Comparison of ENCODE assay signal across 8 mouse cellular contexts in the genomic region with DNA sequence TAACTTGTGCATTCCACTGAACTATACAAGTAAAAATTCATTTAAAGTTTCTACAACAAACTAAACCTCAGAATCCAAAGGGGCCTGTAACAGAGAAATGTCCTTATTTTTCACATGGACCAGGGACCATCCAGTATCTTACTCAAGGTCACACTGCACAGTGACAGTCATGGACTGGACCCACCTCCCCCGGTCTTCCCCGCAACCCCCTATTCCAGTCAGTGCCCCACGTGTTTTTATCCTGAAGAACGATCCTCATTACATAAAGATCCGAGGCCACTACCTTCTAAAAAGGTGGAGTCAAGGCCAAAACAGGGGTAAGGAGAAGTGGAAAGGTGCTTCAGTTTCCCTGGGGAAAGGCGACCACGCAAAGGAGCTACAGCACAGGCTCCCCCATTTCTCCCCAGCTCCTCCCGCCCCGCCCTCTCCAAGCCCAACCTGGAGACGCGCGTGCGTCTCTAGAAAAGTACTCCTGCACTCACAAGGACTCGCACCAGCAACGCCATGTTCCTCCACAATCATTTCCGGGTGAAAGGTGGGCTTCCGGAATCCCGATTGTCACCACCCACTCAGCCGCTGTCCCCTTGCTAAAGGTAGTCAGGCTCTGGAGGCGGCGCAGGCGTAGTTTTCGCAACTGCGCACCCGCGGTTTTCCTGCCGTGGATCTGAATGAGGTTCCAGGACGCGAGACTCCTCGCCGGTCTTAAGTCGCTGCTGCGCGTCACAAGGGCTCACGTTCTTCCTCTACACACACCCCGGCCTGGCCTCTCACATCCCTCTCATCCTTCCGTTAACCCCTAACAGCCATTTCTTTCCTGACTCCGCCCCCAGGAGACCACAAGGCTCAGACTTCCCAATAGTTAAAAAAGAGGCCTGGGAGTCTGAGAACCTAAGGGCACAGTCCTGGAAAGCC. TPM values are rescaled to one million over a fixed set of nuclear protein-coding genes. Genes with fewer than 3 reads are reported as not detected.
DNase-seq lines count a peak whose midpoint lies in the region; ATAC-seq and TF ChIP-seq lines count a peak whose summit lies in the region.

A gene (minus strand): TSS at position 780 of the 912 bp plus-strand sequence.

- intact Hi-C loops in heart, postnatal 14 days (cut with DNase I) = no loop called here

- no peaks in the 10 kb centered on the region for H3K9me3 ChIP-seq in ES-Bruce4 (replicated peaks; ENCODE audit: control insufficient read depth, insufficient read depth, low read length, poor library complexity, severe bottlenecking)
- H3K9me3 ChIP-seq in forebrain, embryonic 14.5 days (replicated peaks; ENCODE audit: control insufficient read depth, low read length) = no peaks in the 10 kb centered on the region
- H3K9me3 ChIP-seq in neural tube, embryonic 15.5 days (replicated peaks) = no peaks in the 10 kb centered on the region

- H3K27ac ChIP-seq in ES-Bruce4 (ENCODE audit: insufficient read depth, low read length) = peak within 1 kb of the TSS; percentile 56
- peak within 1 kb of the TSS; percentile 84 for H3K27ac ChIP-seq in forebrain, embryonic 14.5 days (ENCODE audit: low read depth, low read length)
- peak within 1 kb of the TSS; percentile 90 for H3K27ac ChIP-seq in neural tube, embryonic 15.5 days (replicated peaks)

- H3K9ac ChIP-seq in ES-Bruce4 (ENCODE audit: low read depth, poor library complexity, severe bottlenecking) = peak within 1 kb of the TSS; percentile 71
- H3K9ac ChIP-seq in forebrain, embryonic 14.5 days (ENCODE audit: low read length) = peak within 1 kb of the TSS; percentile 71
- H3K9ac ChIP-seq in neural tube, embryonic 15.5 days (replicated peaks) = peak within 1 kb of the TSS; percentile 52

- peak; percentile 98 for DNase-seq in forebrain, embryonic 14.5 days (ENCODE audit: low spot score)
- DNase-seq in heart, postnatal 14 days = peak; percentile 85 to 94
- peak; percentile 95 for DNase-seq in layer of hippocampus, adult 11-12 months (ENCODE audit: low spot score)
- peak; percentile 94 to 96 for DNase-seq in lung, adult 18-20 months
- DNase-seq in testis, postnatal 14 days (ENCODE audit: low spot score) = peak; percentile 90

- peak within 1 kb of the TSS; percentile 57 for H3K4me2 ChIP-seq in forebrain, embryonic 14.5 days (ENCODE audit: low read length)
- H3K4me2 ChIP-seq in neural tube, embryonic 15.5 days = peak within 1 kb of the TSS; percentile 83

- H3K36me3 ChIP-seq in ES-Bruce4 (ENCODE audit: control insufficient read depth, insufficient read depth, low read length, poor library complexity, severe bottlenecking) = no peaks in the 10 kb centered on the region
- no peaks in the 10 kb centered on the region for H3K36me3 ChIP-seq in forebrain, embryonic 14.5 days (ENCODE audit: control insufficient read depth, insufficient read depth, low read length)
- no peaks in the 10 kb centered on the region for H3K36me3 ChIP-seq in neural tube, embryonic 15.5 days

- no peaks in the 10 kb centered on the region for H3K4me1 ChIP-seq in ES-Bruce4 (ENCODE audit: control insufficient read depth, insufficient read depth, low read length)
- peaks cover 11% of the 10 kb centered on the region for H3K4me1 ChIP-seq in forebrain, embryonic 14.5 days (ENCODE audit: control insufficient read depth, insufficient read depth, low read length)
- peaks cover 25% of the 10 kb centered on the region for H3K4me1 ChIP-seq in neural tube, embryonic 15.5 days

- peak; percentile 94 for ATAC-seq in cerebellum, adult (ENCODE audit: insufficient number of reproducible peaks, low FRiP score, low TSS enrichment)
- ATAC-seq in forebrain, embryonic 14.5 days = peak; percentile 98
- ATAC-seq in neural tube, embryonic 15.5 days (ENCODE audit: low FRiP score) = peak; percentile 97

- peak; percentile 41 for TF ChIP-seq POLR2A in ES-Bruce4 (IDR thresholded peaks at IDR 0.05; ENCODE audit: insufficient read depth, low read length)

- no peak for TF ChIP-seq CTCF in ES-Bruce4 (IDR thresholded peaks at IDR 0.05; ENCODE audit: low read depth, low read length)

- TF ChIP-seq EP300 in ES-Bruce4 (IDR thresholded peaks at IDR 0.05; ENCODE audit: insufficient read depth, low read depth, low read length) = peak; percentile 4; the same call in 1 of the 2 replicates

- WGBS in forebrain, embryonic 14.5 days = under 1% methylated on average over 38 of the region's 38 CpGs
- under 1% methylated on average over 38 of the region's 38 CpGs for WGBS in neural tube, embryonic 15.5 days

- no peaks in the 10 kb centered on the region for H3K27me3 ChIP-seq in ES-Bruce4 (ENCODE audit: control insufficient read depth, insufficient read depth, low read length, poor library complexity, severe bottlenecking)
- no peaks in the 10 kb centered on the region for H3K27me3 ChIP-seq in forebrain, embryonic 14.5 days (replicated peaks; ENCODE audit: control insufficient read depth, insufficient read depth, low read length)
- H3K27me3 ChIP-seq in neural tube, embryonic 15.5 days (replicated peaks) = no peaks in the 10 kb centered on the region

- peak within 1 kb of the TSS; percentile 87 for H3K4me3 ChIP-seq in ES-Bruce4 (ENCODE audit: low read depth, low read length)
- peak within 1 kb of the TSS; percentile 59 for H3K4me3 ChIP-seq in forebrain, embryonic 14.5 days (ENCODE audit: low read depth, low read length)
- peak within 1 kb of the TSS; percentile 66 for H3K4me3 ChIP-seq in neural tube, embryonic 15.5 days (replicated peaks)

RNA-seq across cellular contexts. Expression of the gene that starts here (rescaled TPM):
- 65.2 and 71.2 TPM in 2 replicates for polyA plus RNA-seq in ES-Bruce4 (2011; ENCODE audit: insufficient read depth, insufficient read length, low read depth, missing spikeins)
- 67.4 and 83.4 TPM in 2 replicates for polyA plus RNA-seq in forebrain, embryonic 14.5 days (2014; fragmentation: Nextera tagmentation; extraction: Ambion mirVana)
- 100 to 1,000 TPM; 186 to 221 TPM for total RNA-seq in heart, postnatal 14 days (2021)
- polyA plus RNA-seq in neural tube, embryonic 15.5 days (2015; fragmentation: Nextera tagmentation; extraction: Ambion mirVana) = 70.9 and 73.5 TPM in 2 replicates

Comparison
In these comparisons a context has a peak if more than half of its experiments do, and no peak if none do; other contexts are left out.
1. Peak in every context shown above with its lines: DNase-seq, ATAC-seq, H3K4me3 ChIP-seq and H3K27ac ChIP-seq.